Mouse (Mus musculus) thymus, adult 18-20 months (tissue): ENCODE measurements around the gene Rrbp1.

Source experiments
- DNase-seq, 2 experiments: peaks; one replicate each; pipeline ENCODE4 v3.0.0; 2022; ENCODE audit warnings: mixed read lengths in 2 of 2

Rrbp1 gene

DNA sequence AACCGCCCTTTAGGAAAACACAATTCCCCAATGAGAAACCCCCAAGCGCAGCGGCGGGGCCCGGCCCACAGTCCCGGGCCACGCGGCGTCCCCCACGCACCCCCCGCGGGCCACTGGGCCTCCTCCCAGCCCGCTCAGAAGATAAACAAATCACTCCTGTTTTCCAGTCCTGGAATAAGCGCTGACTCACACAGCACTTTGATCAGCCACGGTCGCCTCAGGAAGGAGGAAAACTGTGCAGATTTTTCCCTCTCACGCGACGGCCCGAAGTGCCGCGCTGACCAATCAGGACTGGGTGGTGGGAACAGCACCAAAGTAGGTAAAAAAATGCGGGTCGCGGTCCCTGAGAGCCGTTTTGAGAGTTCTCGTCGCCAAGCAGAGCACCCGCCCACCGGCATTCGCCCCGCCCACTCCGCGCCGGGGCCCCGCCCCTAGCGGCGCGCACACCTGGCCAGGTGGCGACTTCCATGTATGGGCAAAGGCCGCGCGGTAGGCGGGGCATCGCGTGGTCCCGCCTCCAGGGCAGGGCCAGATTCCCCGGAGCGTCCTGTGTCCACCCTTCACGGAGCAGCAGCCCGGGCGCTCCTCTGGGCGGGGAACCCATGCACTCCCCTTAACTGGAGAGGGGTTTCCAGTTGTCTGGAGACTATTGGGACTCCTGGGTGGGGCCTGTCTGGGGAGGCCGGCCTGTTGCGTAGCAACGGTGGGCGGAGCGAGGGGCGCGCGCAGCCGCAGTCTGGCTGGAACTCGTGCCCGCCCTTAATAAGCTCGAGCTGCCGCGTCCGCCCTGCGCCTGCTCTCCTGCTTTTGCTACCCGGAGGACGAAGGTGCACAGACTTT lies 96.1 kb downstream of the Rrbp1 start, which contains the start of gene Dstn:
TSS of gene Dstn (plus strand) at position 561 of the 840 bp plus-strand sequence.
- peak; percentile 84 to 89 for DNase-seq

DNA sequence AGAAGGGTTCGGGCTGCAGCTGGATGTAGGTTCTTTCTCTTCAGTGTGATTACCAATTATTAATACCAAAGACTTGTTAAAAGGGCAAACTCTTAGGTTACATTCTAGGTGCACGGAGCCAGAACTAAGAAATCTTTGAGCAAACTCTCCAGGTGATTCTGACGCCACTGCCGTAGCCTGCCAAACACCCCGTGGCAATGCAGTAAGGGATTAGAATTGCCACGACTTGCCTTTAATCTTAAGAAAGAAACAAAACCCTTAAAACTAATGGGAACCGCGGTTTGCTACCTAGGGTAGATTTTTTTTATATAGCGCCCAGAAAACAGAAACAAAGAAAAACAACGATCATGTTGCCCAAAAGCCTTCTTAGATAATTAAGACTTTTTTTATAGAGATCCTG lies 96.8 kb downstream of the Rrbp1 start:
- no peak for DNase-seq

DNA sequence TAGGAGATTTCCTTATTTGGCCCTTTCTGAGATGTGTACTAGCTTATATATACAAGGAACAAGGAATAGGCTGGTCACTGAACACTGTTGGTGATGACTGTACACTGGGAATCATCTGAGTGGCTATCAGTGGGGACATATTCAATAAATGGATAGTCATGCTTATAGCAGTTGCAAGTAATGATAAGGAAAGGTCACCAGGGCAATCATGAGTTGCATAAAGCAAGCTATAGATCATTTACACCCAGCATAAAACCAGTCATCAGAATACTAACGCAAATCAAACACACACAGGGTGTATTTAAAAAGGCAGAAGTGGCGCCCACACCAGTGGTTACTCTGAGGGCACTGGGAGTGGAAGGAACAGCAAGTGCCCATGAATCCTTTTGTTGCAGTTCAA lies 98.9 kb downstream of the Rrbp1 start:
- no peak for DNase-seq

DNA sequence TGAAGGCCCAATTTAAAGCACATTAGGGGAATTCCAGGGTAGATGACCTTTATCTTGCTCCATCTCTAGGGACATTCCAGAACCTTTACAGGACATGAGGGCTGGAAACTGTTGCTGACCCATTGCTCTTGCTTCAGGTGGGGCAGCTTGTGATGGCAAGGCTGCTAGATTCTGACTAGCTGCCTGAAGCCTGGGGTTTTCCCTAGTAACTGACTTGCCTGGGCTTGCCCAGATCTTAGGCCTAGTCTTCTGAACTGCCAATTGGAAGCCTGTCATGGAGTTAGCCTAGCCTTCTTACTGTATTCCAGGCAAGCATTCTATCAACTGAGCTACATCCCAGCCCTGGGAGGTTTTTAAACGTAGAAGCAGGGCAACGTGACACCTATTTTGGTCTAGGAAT lies 101.8 kb downstream of the Rrbp1 start:
- DNase-seq: no peak

DNA sequence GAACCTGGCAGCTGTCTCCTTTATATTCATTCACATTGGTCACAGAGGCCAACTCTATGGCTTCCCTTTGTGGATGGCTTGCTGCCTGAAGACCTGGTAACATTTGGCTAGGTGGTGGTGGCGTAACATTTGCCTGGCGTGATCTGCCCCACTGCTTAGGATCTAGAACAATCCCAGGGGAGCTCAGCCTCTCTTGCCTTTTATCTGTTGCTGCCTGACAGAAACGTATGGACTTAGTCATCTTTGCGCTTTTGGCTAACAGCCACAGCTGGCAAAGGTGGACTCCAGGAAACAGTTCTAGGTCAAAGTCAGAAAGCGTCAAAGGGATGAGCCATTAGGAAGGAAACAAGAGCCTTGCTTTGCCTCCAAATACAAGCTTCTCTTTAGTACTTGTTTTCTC lies 106.2 kb downstream of the Rrbp1 start:
- DNase-seq: no peak

DNA sequence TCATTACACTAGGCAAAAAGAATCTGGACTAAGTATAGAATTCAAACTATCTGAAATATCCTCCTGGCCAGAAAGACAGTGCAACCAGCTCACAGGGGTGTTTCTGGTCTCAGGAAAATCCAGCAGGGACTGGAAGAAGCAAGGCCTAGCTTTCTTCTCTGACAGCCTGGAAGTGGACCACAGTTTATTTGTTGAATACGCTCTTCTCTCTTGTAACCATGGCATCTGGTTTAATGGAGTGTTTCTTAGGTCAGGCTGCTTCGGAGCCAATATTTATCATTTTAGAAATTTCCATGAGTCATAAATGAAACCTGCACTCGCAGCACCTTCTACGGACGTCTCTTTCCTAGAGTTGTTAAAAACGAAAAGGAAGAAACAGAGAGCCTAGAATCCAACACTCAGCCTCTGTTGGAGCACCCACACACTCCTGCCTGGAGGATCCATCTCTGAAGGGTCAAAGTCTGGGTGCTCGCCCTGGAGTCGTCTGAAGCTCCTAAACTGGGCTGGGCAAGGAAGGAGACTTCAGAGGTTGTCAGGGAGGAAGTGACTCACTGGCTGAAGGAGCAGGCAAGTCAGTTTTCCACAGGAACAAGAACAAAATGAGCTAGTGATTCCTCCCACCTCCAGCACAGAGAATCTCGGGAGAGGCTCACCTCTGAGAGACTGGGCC lies 107.6 kb downstream of the Rrbp1 start:
- DNase-seq: no peak

DNA sequence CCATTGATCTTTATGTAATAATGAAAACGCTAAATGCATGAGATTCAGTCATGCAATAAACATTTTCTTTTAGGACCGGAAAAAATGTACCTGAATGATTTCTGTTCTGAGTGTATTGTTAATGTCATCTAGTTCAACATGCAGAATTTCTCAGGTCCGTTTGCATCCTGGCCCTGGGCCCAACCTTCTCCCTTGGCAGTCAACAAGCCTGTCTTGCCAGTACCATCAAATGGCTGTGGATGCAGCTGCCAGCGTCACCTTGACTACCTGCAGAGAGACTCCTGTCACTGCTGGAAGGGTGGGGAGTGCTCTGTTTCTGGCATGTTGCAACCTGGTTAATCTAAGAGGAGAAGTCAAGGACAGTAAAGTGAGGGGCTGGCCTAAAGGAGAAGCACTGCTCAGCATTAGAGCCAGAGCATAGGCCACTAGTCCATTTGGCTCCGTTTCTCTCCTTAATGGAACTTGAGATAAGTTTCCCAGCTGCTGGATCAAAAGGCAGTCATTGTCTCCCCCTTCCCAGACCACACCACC lies 110.2 kb downstream of the Rrbp1 start:
- DNase-seq: no peak

DNA sequence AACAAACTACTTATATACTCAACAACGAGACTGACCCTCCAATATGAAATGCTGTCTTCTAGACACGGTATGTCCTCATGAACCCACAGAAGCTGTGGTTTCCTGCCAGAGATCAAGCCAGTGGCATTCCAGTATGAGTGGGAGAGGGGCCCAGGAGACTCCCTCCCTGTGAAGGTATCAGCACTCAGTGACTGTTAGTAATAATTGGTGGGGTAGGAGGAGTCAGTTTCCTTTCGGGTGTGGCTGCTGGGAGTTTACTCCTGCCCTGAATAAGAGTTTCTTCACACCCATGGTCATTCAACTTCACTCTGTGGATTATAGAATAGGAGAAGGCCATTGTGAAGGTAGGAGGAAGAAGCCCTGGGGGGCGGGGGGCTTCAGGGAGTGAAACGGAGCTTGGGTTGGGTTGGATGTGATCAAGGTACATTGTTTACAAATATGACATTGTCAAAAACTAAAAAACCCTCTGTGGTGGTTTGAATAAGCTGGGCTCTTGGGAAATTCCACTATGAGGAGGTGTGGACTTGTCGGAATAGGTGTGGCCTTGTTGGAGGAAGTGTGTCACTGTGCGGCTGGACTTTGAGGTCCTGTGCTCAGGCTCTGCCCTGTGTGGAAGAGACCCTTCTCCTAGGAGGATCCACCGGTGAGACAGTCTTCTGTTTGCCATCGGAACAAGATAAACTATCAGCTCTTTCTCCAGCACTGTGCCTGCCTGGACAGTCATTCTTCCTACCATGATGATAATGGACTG lies 111.4 kb downstream of the Rrbp1 start:
- no peak for DNase-seq
